Mouse (Mus musculus) midbrain, embryonic 13.5 days (tissue): ENCODE measurements around the gene Tmem202. TPM values are rescaled to one million over a fixed set of nuclear protein-coding genes. Genes with fewer than 3 reads are reported as not detected.

Source experiments
- ATAC-seq: fragments of 200-750 bp; cut with Nextera tagmentation; 2 replicates; pipeline ENCODE4 v1.8.0; 2017; ENCODE audit warnings: mild to moderate bottlenecking, moderate TSS enrichment, moderate library complexity
- H3K27ac ChIP-seq: fragments of 300-500 bp; sonication (generic); 2 replicates; pipeline ENCODE4 v1.5.1; 2015; ENCODE audit warnings: inconsistent platforms, mild to moderate bottlenecking, moderate library complexity
- H3K27me3 ChIP-seq: fragments of 300-500 bp; sonication (generic); 2 replicates; pipeline ENCODE4 v1.6.1; 2015; ENCODE audit warnings: mild to moderate bottlenecking, inconsistent platforms
- H3K36me3 ChIP-seq: fragments of 300-500 bp; sonication (generic); 2 replicates; pipeline ENCODE4 v1.6.1; 2015; ENCODE audit warnings: mild to moderate bottlenecking, inconsistent platforms
- H3K4me1 ChIP-seq: fragments of 300-500 bp; sonication (generic); replicated peaks from 2 replicates; pipeline ENCODE4 v1.6.1; 2015; ENCODE audit warnings: inconsistent platforms
- H3K4me2 ChIP-seq: fragments of 300-500 bp; sonication (generic); replicated peaks from 2 replicates; pipeline ENCODE4 v1.6.1; 2015; ENCODE audit warnings: moderate library complexity, mild to moderate bottlenecking, inconsistent platforms
- H3K4me3 ChIP-seq: fragments of 300-500 bp; sonication (generic); replicated peaks from 2 replicates; pipeline ENCODE4 v1.5.1; 2015; ENCODE audit warnings: mild to moderate bottlenecking, inconsistent platforms
- H3K9ac ChIP-seq: fragments of 300-500 bp; sonication (generic); replicated peaks from 2 replicates; pipeline ENCODE4 v1.6.1; 2015; ENCODE audit warnings: mild to moderate bottlenecking, inconsistent platforms
- H3K9me3 ChIP-seq: fragments of 300-500 bp; sonication (generic); 2 replicates; pipeline ENCODE4 v1.6.1; 2016; ENCODE audit warnings: mild to moderate bottlenecking, inconsistent platforms
- WGBS: fragments of 180-500 bp; shearing (Covaris S2); methylation state at CpG from one replicate; pipeline ENCODE4 v1.1.7; 2015; 5-methylcytosine and 5-hydroxymethylcytosine counted together
- polyA plus RNA-seq: library from polyadenylated mRNA; unstranded; fragments of >200 nt; fragmentation: Nextera tagmentation; extraction: Ambion mirVana; gene quantifications from 2 replicates; pipeline ENCODE4 v1.2.1, GENCODE M21; 2015

Gene Tmem202
- polyA plus RNA-seq, 1 experiment from 2014 or later, result 0.74 TPM

GRCm38 (mm10) chr9:59531645-59532044, 8.0 kb downstream of the Tmem202 start:
- H3K4me2 ChIP-seq, result no peak overlapping the region
- ATAC-seq, result no peak
- H3K27ac ChIP-seq, result no peak overlapping the region
- no peaks in the 10 kb centered on the region for H3K4me1 ChIP-seq
- no peak overlapping the region for H3K4me3 ChIP-seq
- no peak overlapping the region for H3K9ac ChIP-seq
- no peaks in the 10 kb centered on the region for H3K27me3 ChIP-seq
- no peaks in the 10 kb centered on the region for H3K9me3 ChIP-seq
- WGBS, result 21% methylated on average over 5 of the region's 5 CpGs
- H3K36me3 ChIP-seq, result no peaks in the 10 kb centered on the region

- Histone ChIP-seq H3K27me3 (no peaks in the 10 kb centered on the region), H3K27ac (no peak overlapping the region), H3K4me3 (no peak overlapping the region), H3K4me1 (no peaks in the 10 kb centered on the region), H3K4me2 (no peak overlapping the region), H3K9ac (no peak overlapping the region), H3K36me3 (no peaks in the 10 kb centered on the region), H3K9me3 (no peaks in the 10 kb centered on the region)
- WGBS, result 91% methylated on average over 2 of the region's 2 CpGs
- no peak for ATAC-seq
Measured at GRCm38 (mm10) chr9:59528274-59528673, 11.4 kb downstream of the Tmem202 start.

GRCm38 (mm10) chr9:59527580-59527979, 12.1 kb downstream of the Tmem202 start:
- no peaks in the 10 kb centered on the region for H3K9me3 ChIP-seq
- no peak overlapping the region for H3K27ac ChIP-seq
- ATAC-seq, result no peak
- H3K9ac ChIP-seq, result no peak overlapping the region
- WGBS, result 83% methylated on average over 3 of the region's 3 CpGs
- H3K27me3 ChIP-seq, result no peaks in the 10 kb centered on the region
- H3K4me2 ChIP-seq, result no peak overlapping the region
- no peaks in the 10 kb centered on the region for H3K36me3 ChIP-seq
- H3K4me1 ChIP-seq, result no peaks in the 10 kb centered on the region
- no peak overlapping the region for H3K4me3 ChIP-seq

- no peak for ATAC-seq
- Histone ChIP-seq H3K27ac (no peak overlapping the region), H3K36me3 (no peaks in the 10 kb centered on the region), H3K4me2 (no peak overlapping the region), H3K4me3 (no peak overlapping the region), H3K9ac (no peak overlapping the region), H3K27me3 (no peaks in the 10 kb centered on the region), H3K4me1 (no peaks in the 10 kb centered on the region), H3K9me3 (no peaks in the 10 kb centered on the region)
- WGBS, result 89% methylated on average over 6 of the region's 6 CpGs
Measured at GRCm38 (mm10) chr9:59526727-59527126, 12.9 kb downstream of the Tmem202 start.

- Histone ChIP-seq H3K4me2 (no peak overlapping the region), H3K9ac (no peak overlapping the region), H3K9me3 (no peaks in the 10 kb centered on the region), H3K4me1 (no peaks in the 10 kb centered on the region), H3K36me3 (no peaks in the 10 kb centered on the region), H3K27ac (no peak overlapping the region), H3K4me3 (no peak overlapping the region), H3K27me3 (no peaks in the 10 kb centered on the region)
- ATAC-seq, result no peak
- 84% methylated on average over 4 of the region's 4 CpGs for WGBS
Measured at GRCm38 (mm10) chr9:59522906-59523305, 16.7 kb downstream of the Tmem202 start.

- ATAC-seq, result no peak
Measured at GRCm38 (mm10) chr9:59519396-59519795, 20.3 kb downstream of the Tmem202 start.

GRCm38 (mm10) chr9:59518976-59519375, 20.7 kb downstream of the Tmem202 start:
- Histone ChIP-seq H3K27ac (no peak overlapping the region), H3K4me1 (no peaks in the 10 kb centered on the region), H3K9me3 (no peaks in the 10 kb centered on the region), H3K9ac (no peak overlapping the region), H3K27me3 (no peaks in the 10 kb centered on the region), H3K4me3 (no peak overlapping the region), H3K4me2 (no peak overlapping the region), H3K36me3 (no peaks in the 10 kb centered on the region)
- ATAC-seq, result no peak
- 82% methylated on average over 5 of the region's 5 CpGs for whole genome bisulfite sequencing

More at GRCm38 (mm10) chr9:59519396-59519795, 20.3 kb downstream of the Tmem202 start:
- Histone ChIP-seq H3K36me3 (no peaks in the 10 kb centered on the region), H3K9ac (no peak overlapping the region), H3K4me3 (no peak overlapping the region), H3K27me3 (no peaks in the 10 kb centered on the region), H3K27ac (no peak overlapping the region), H3K4me2 (no peak overlapping the region), H3K9me3 (no peaks in the 10 kb centered on the region), H3K4me1 (no peaks in the 10 kb centered on the region)
- 81% methylated on average over 2 of the region's 2 CpGs for WGBS

GRCm38 (mm10) chr9:59517127-59517526, 22.5 kb downstream of the Tmem202 start:
- H3K9ac ChIP-seq, result no peak overlapping the region
- 59% methylated on average over 7 of the region's 7 CpGs for WGBS

GRCm38 (mm10) chr9:59515069-59515468, 24.6 kb downstream of the Tmem202 start:
- H3K36me3 ChIP-seq, result no peaks in the 10 kb centered on the region
- H3K27ac ChIP-seq, result no peak overlapping the region
- no peaks in the 10 kb centered on the region for H3K27me3 ChIP-seq
- no peak overlapping the region for H3K4me3 ChIP-seq
- WGBS, result 74% methylated on average over 3 of the region's 3 CpGs
- H3K4me2 ChIP-seq, result no peak overlapping the region
- H3K4me1 ChIP-seq, result no peaks in the 10 kb centered on the region
- no peaks in the 10 kb centered on the region for H3K9me3 ChIP-seq
- ATAC-seq, result no peak
- no peak overlapping the region for H3K9ac ChIP-seq

More at GRCm38 (mm10) chr9:59517127-59517526, 22.5 kb downstream of the Tmem202 start:
- no peak overlapping the region for H3K4me2 ChIP-seq
- no peak overlapping the region for H3K27ac ChIP-seq
- H3K27me3 ChIP-seq, result no peaks in the 10 kb centered on the region
- H3K9me3 ChIP-seq, result no peaks in the 10 kb centered on the region
- ATAC-seq, result no peak
- no peaks in the 10 kb centered on the region for H3K36me3 ChIP-seq
- H3K4me1 ChIP-seq, result no peaks in the 10 kb centered on the region
- H3K4me3 ChIP-seq, result no peak overlapping the region

- Histone ChIP-seq H3K4me2 (no peak overlapping the region), H3K27me3 (no peaks in the 10 kb centered on the region), H3K4me1 (no peaks in the 10 kb centered on the region), H3K36me3 (no peaks in the 10 kb centered on the region), H3K27ac (no peak overlapping the region), H3K4me3 (no peak overlapping the region), H3K9me3 (no peaks in the 10 kb centered on the region), H3K9ac (no peak overlapping the region)
- no peak for ATAC-seq
- WGBS, result 56% methylated on average over 4 of the region's 4 CpGs
Measured at GRCm38 (mm10) chr9:59512381-59512780, 27.3 kb downstream of the Tmem202 start.

GRCm38 (mm10) chr9:59508146-59508545, 31.5 kb downstream of the Tmem202 start:
- WGBS, result 69% methylated on average over 1 of the region's 1 CpGs
- ATAC-seq, result no peak
- no peaks in the 10 kb centered on the region for H3K36me3 ChIP-seq
- no peak overlapping the region for H3K9ac ChIP-seq
- no peaks in the 10 kb centered on the region for H3K27me3 ChIP-seq
- no peaks in the 10 kb centered on the region for H3K9me3 ChIP-seq
- H3K4me1 ChIP-seq, result no peaks in the 10 kb centered on the region
- no peak overlapping the region for H3K4me2 ChIP-seq
- H3K4me3 ChIP-seq, result no peak overlapping the region
- H3K27ac ChIP-seq, result no peak overlapping the region

GRCm38 (mm10) chr9:59487331-59487730, 52.3 kb downstream of the Tmem202 start:
- Histone ChIP-seq H3K9ac (peak overlapping the region; percentile 99), H3K4me2 (peak overlapping the region; percentile 59), H3K4me1 (peaks cover 26% of the 10 kb centered on the region), H3K36me3 (no peaks in the 10 kb centered on the region), H3K27me3 (no peaks in the 10 kb centered on the region), H3K27ac (peak overlapping the region; percentile 100), H3K4me3 (peak overlapping the region; percentile 100), H3K9me3 (no peaks in the 10 kb centered on the region)
- no peak for ATAC-seq

GRCm38 (mm10) chr9:59486549-59487065, 53.0 kb downstream of the Tmem202 start, which contains the start of gene Arih1:
Gene Arih1, minus strand, starts transcription at chr9:59486618.
- peaks cover 32% of the 10 kb centered on the region for H3K4me1 ChIP-seq
- H3K27ac ChIP-seq, result peak within 1 kb of the TSS; percentile 100
- peak within 1 kb of the TSS; percentile 100 for H3K4me3 ChIP-seq
- no peaks in the 10 kb centered on the region for H3K36me3 ChIP-seq
- H3K27me3 ChIP-seq, result no peaks in the 10 kb centered on the region
- peak within 1 kb of the TSS; percentile 99 for H3K9ac ChIP-seq
- ATAC-seq, result peak; percentile 99
- H3K9me3 ChIP-seq, result no peaks in the 10 kb centered on the region
- under 1% methylated on average over 45 of the region's 56 CpGs for WGBS
- H3K4me2 ChIP-seq, result peak within 1 kb of the TSS; percentile 91
